Mouse (Mus musculus) C2C12 (cell line): ENCODE data around the gene Olfr1510.
"Not testable (repeated sequence)": the region's sequence is repeated elsewhere in the genome, so short reads cannot be mapped to it uniquely, and the experiment has no call there.

Experiments used
- CTCF ChIP-seq: IDR thresholded peaks from one replicate; pipeline ENCODE4 v1.5.1; 2011; ENCODE audit not compliant: control insufficient read depth, insufficient read depth, insufficient read length
- USF1 ChIP-seq: IDR thresholded peaks from one replicate; pipeline ENCODE4 v1.6.1; 2011; ENCODE audit warnings: low read depth, mild to moderate bottlenecking, control low read depth, moderate library complexity

DNA sequence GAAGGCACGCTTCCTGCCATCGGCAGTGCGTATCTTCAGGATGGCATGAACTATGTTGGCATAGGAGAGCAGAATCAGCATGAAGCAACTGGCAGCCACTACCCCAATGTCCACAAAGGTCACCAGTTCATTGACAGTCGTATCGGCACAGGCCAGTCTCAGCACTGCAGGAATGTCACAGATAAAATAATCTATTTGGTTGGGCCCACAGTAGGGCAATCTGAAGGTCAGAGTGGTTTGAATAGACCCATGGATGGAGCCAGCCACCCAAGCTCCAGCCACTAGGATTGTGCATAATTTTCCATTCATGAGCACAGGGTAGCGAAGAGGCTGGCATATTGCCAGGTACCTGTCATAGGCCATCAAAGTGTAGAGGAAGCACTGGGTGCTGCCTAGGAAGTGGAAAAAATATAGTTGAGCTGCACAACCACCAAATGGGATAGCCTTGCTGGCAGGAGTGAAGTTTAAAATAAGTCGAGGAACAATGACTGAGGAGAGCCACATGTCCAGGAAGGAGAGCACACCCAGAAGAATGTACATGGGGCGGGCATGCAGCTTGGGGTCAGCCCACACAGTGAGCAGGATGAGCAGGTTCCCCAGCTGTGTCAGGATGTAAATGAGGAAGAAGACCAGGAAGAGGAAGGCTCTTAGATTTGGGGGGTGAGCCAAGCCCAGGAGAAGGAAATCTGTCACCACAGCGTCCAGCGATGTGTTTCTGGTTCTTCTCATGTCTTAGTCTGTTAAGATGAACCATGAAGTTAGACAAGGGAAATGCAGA lies 3.8 kb downstream of the Olfr1510 start:
- not testable (repeated sequence) for TF ChIP-seq CTCF, USF1
